Mouse (Mus musculus) heart, postnatal 10 days (tissue): ENCODE measurements around the gene Psmc3ip. TPM values are rescaled to one million over a fixed set of nuclear protein-coding genes. Genes with fewer than 3 reads are reported as not detected.

Source experiments
- DNase-seq, 2 experiments: peaks; one replicate each; pipeline ENCODE4 v3.0.0; 2021
- intact Hi-C: fragments of 180-260 bp; cut with DNase I; formaldehyde crosslinking; loops from one replicate; pipeline ENCODE4 v1.15.1; 2025
- total RNA-seq, 2 experiments: library from RNA; stranded (reverse); gene quantifications; 2 replicates each; pipeline ENCODE4 v1.2.3; 2021

Psmc3ip gene
- total RNA-seq, 2 experiments from 2014 or later, result 5.0 to 5.6 TPM

- intact Hi-C loops, result loop anchor here (1.0 kb wide), 1 partner anchor 93 kb away; the partner anchor contains the start of gene Ccr10
- DNase-seq, result peak; percentile 90
These were observed 12.8 kb downstream of the Psmc3ip start, which contains the start of gene Coasy for GRCm38 (mm10) chr11:101082208-101083082. Gene Coasy, plus strand, starts transcription at chr11:101082565.

GRCm38 (mm10) chr11:101081659-101082058 is 13.6 kb downstream of the Psmc3ip start:
- intact Hi-C loops, result loop anchor here (1.0 kb wide), 1 partner anchor 94 kb away; the partner anchor contains the start of gene Ccr10
- peak in 1 of 2 experiments; percentile 23 for DNase-seq

- intact Hi-C loops, result no loop called here
- no peak for DNase-seq
These were observed 14.8 kb downstream of the Psmc3ip start for GRCm38 (mm10) chr11:101080421-101080820.

- intact Hi-C loops, result no loop called here
These were observed 15.5 kb downstream of the Psmc3ip start for GRCm38 (mm10) chr11:101079746-101080145.

GRCm38 (mm10) chr11:101078121-101078520 is 17.1 kb downstream of the Psmc3ip start, which contains the start of gene Hsd17b1:
Gene Hsd17b1, plus strand, starts transcription at chr11:101078411.
- no peak for DNase-seq
- intact Hi-C loops, result no loop called here

More at GRCm38 (mm10) chr11:101079746-101080145, 15.5 kb downstream of the Psmc3ip start:
- DNase-seq, result no peak

GRCm38 (mm10) chr11:101071810-101072428 is 23.3 kb downstream of the Psmc3ip start:
- intact Hi-C loops, result no loop called here
- DNase-seq, result no peak

GRCm38 (mm10) chr11:101070987-101071386 is 24.2 kb downstream of the Psmc3ip start:
- DNase-seq, result no peak
- intact Hi-C loops, result no loop called here

- no peak for DNase-seq
- intact Hi-C loops, result no loop called here
These were observed 25.1 kb downstream of the Psmc3ip start for GRCm38 (mm10) chr11:101070189-101070527.

GRCm38 (mm10) chr11:101069391-101070188 is 25.6 kb downstream of the Psmc3ip start, which contains the start of gene Naglu:
Gene Naglu, plus strand, starts transcription at chr11:101070012.
- peak; percentile 97 for DNase-seq
- intact Hi-C loops, result loop anchor here (10.0 kb wide), 1 partner anchor 355 kb away; the partner anchor contains the start of genes Hspb9 and Kat2a

- intact Hi-C loops, result loop anchor here (1.0 to 10.0 kb wide), 3 partner anchors 84 to 352 kb away; partner anchors contain the start of genes Hspb9 and Kat2a
- peak; percentile 90 to 92 for DNase-seq
These were observed 28.5 kb downstream of the Psmc3ip start for GRCm38 (mm10) chr11:101066549-101067412.

GRCm38 (mm10) chr11:101065002-101065401 is 30.2 kb downstream of the Psmc3ip start:
- no peak for DNase-seq
- intact Hi-C loops, result loop anchor here (10.0 kb wide), 1 partner anchor 350 kb away; the partner anchor contains the start of genes Hspb9 and Kat2a

- intact Hi-C loops, result loop anchor here (10.0 kb wide), 1 partner anchor 350 kb away; the partner anchor contains the start of genes Hspb9 and Kat2a
- DNase-seq, result no peak
These were observed 30.8 kb downstream of the Psmc3ip start for GRCm38 (mm10) chr11:101064462-101064861.

GRCm38 (mm10) chr11:101063676-101064327 is 31.4 kb downstream of the Psmc3ip start:
- intact Hi-C loops, result loop anchor here (10.0 kb wide), 1 partner anchor 349 kb away; the partner anchor contains the start of genes Hspb9 and Kat2a
- peak; percentile 88 to 92 for DNase-seq

GRCm38 (mm10) chr11:101062971-101063675 is 32.1 kb downstream of the Psmc3ip start:
- intact Hi-C loops, result loop anchor here (10.0 kb wide), 1 partner anchor 348 kb away; the partner anchor contains the start of genes Hspb9 and Kat2a
- peak in 1 of 2 experiments; percentile 72 for DNase-seq

- peak; percentile 75 to 79 for DNase-seq
- intact Hi-C loops, result loop anchor here (10.0 kb wide), 1 partner anchor 348 kb away; the partner anchor contains the start of genes Hspb9 and Kat2a
These were observed 32.9 kb downstream of the Psmc3ip start for GRCm38 (mm10) chr11:101062165-101062884.

GRCm38 (mm10) chr11:101061049-101061448 is 34.2 kb downstream of the Psmc3ip start:
- intact Hi-C loops, result loop anchor here (2.0 to 10.0 kb wide), 2 partner anchors 52 to 346 kb away; partner anchors contain the start of genes Atp6v0a1, Hspb9 and Kat2a
- no peak for DNase-seq

- intact Hi-C loops, result loop anchor here (2.0 to 10.0 kb wide), 2 partner anchors 51 to 345 kb away; partner anchors contain the start of genes Atp6v0a1, Hspb9 and Kat2a
- peak; percentile 87 for DNase-seq
These were observed 35.1 kb downstream of the Psmc3ip start for GRCm38 (mm10) chr11:101060126-101060525.
